Mouse (Mus musculus) left cerebral cortex, postnatal 4 days (tissue): ENCODE results near the gene Gm5725. TPM values are rescaled to one million over a fixed set of nuclear protein-coding genes. Genes with fewer than 3 reads are reported as not detected.
"Not testable (repeated sequence)": the region's sequence is repeated elsewhere in the genome, so short reads cannot be mapped to it uniquely, and the experiment has no call there.

Source experiments
- DNase-seq: peaks from one replicate; pipeline ENCODE4 v3.0.0-alpha.2; 2022
- intact Hi-C: fragments of 180-260 bp; cut with DNase I; formaldehyde crosslinking; loops from one replicate; pipeline ENCODE4 v1.15.1; 2025
- total RNA-seq, 2 experiments: library from RNA; stranded (reverse); gene quantifications; 2 replicates each; pipeline ENCODE4 v1.2.3; 2021

Gene Gm5725
- total RNA-seq: not detected

GRCm38 (mm10) chr7:21844167-21844566 is at the start of gene Gm5725:
Gene Gm5725, minus strand, starts transcription at chr7:21844267.
- DNase-seq, intact Hi-C loops: not testable (repeated sequence)

DNA sequence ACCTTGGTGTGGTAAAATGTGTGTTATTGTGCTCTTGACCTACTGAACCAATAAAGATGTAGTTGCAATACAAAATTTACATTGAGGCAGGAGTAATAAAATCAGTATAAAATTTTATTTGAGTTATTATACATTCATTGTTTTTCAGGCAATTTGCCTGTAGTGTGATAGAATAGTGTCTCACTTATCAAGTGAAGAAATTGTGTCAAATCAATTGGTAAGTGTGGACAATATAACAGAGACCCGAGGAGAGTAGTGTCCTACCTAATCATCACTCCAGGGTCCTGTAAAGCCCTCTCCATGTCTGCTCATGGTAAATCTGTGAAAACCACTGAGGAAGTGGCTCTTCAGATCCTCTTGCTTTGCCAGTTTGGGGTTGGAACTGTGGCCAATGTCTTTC is 12.0 kb downstream of the Gm5725 start, which contains the start of gene Vmn1r135:
Vmn1r135 (plus strand) TSS at position 301 of the 400 bp plus-strand sequence.
- DNase-seq, intact Hi-C loops: not testable (repeated sequence)

- intact Hi-C loops, DNase-seq: not testable (repeated sequence)
These were observed 47.4 kb downstream of the Gm5725 start, which contains the start of gene Gm4177 for GRCm38 (mm10) chr7:21796628-21797027. Gene Gm4177, minus strand, starts transcription at chr7:21796728.

Other genes with a start within 250 kb of the Gm5725 start
- not detected for gene Vmn1r132, start 230.2 kb downstream of the Gm5725 start, total RNA-seq
- not detected for gene Gm4175, start 82.8 kb downstream of the Gm5725 start, total RNA-seq
- not detected for gene Gm4177, start 47.5 kb downstream of the Gm5725 start, total RNA-seq
- gene Vmn1r135, start 11.9 kb downstream of the Gm5725 start, total RNA-seq: not detected
- not detected for gene Gm5891, start 77.0 kb upstream of the Gm5725 start, total RNA-seq
- not detected for gene Vmn1r137, start 150.3 kb upstream of the Gm5725 start, total RNA-seq
- not detected for gene Vmn1r138, start 184.6 kb upstream of the Gm5725 start, total RNA-seq
- gene Gm6176, start 212.0 kb upstream of the Gm5725 start, total RNA-seq: not detected
- gene Vmn1r139, start 224.8 kb upstream of the Gm5725 start, total RNA-seq: not detected